ENCODE assay signal across 12 mouse cellular contexts in genomic region chr7:133171403-133172032, GRCm38 (mm10). TPM values are rescaled to one million over a fixed set of nuclear protein-coding genes. Genes with fewer than 3 reads are reported as not detected.
A peak's percentile ranks its signal among the peaks of the same experiment; 100 is the strongest.
DNase-seq lines count a peak whose midpoint lies in the region; ATAC-seq and TF ChIP-seq lines count a peak whose summit lies in the region.
"Had no signal": no experiment of that assay in that cellular context is flagged by ENCODE, and none has a peak within 500 bp of the region (broad histone marks: within the 10 kb centered on the region; RNA-seq: fewer than 3 reads in every experiment).

No protein-coding gene starts in this region.

- H3K9ac ChIP-seq in intestine, embryonic 16.5 days (ENCODE audit: low read depth, low read length), result no peak overlapping the region
- no peak overlapping the region for H3K9ac ChIP-seq in intestine, embryonic 15.5 days
- H3K9ac ChIP-seq in stomach, embryonic 15.5 days, result no peak overlapping the region
- no peak overlapping the region for H3K9ac ChIP-seq in stomach, postnatal 0 days (ENCODE audit: low read length)
- no peak overlapping the region for H3K9ac ChIP-seq in heart, postnatal 0 days (replicated peaks; ENCODE audit: low read depth, low read length)
- H3K9ac ChIP-seq: hindbrain, embryonic 15.5 days had no signal

- no peaks in the 10 kb centered on the region for H3K36me3 ChIP-seq in intestine, embryonic 16.5 days (ENCODE audit: control insufficient read depth, insufficient read depth, low read length)
- no peaks in the 10 kb centered on the region for H3K36me3 ChIP-seq in intestine, embryonic 15.5 days
- no peaks in the 10 kb centered on the region for H3K36me3 ChIP-seq in stomach, embryonic 15.5 days
- no peaks in the 10 kb centered on the region for H3K36me3 ChIP-seq in stomach, postnatal 0 days (ENCODE audit: control insufficient read depth, insufficient read depth, low read length)
- no peaks in the 10 kb centered on the region for H3K36me3 ChIP-seq in heart, postnatal 0 days (replicated peaks; ENCODE audit: control insufficient read depth, insufficient read depth, low read length)
- H3K36me3 ChIP-seq: hindbrain, embryonic 15.5 days had no signal

- H3K27ac ChIP-seq in intestine, embryonic 16.5 days (ENCODE audit: low read length), result 0 out of 2 replicates have a peak overlapping the region, but pooled peaks have one; percentile 5
- H3K27ac ChIP-seq in intestine, embryonic 15.5 days, result no peak overlapping the region
- H3K27ac ChIP-seq in stomach, embryonic 15.5 days, result no peak overlapping the region
- H3K27ac ChIP-seq in stomach, postnatal 0 days (replicated peaks), result no peak overlapping the region
- no peak overlapping the region for H3K27ac ChIP-seq in heart, postnatal 0 days (ENCODE audit: low read depth)
- H3K27ac ChIP-seq: hindbrain, embryonic 15.5 days; macrophage had no signal

- no peaks in the 10 kb centered on the region for H3K4me1 ChIP-seq in intestine, embryonic 16.5 days (ENCODE audit: control insufficient read depth, insufficient read depth, low read length)
- H3K4me1 ChIP-seq in intestine, embryonic 15.5 days (replicated peaks), result 0 out of 2 replicates have a peak, but pooled peaks cover 2% of the 10 kb centered on the region
- H3K4me1 ChIP-seq in stomach, embryonic 15.5 days, result 0 out of 2 replicates have a peak, but pooled peaks cover 1% of the 10 kb centered on the region
- H3K4me1 ChIP-seq in stomach, postnatal 0 days (replicated peaks; ENCODE audit: control insufficient read depth, insufficient read depth), result 0 out of 2 replicates have a peak, but pooled peaks cover 2% of the 10 kb centered on the region
- peaks cover 4% of the 10 kb centered on the region for H3K4me1 ChIP-seq in heart, postnatal 0 days (ENCODE audit: control insufficient read depth, insufficient read depth)

- no peaks in the 10 kb centered on the region for H3K9me3 ChIP-seq in intestine, embryonic 16.5 days (ENCODE audit: control insufficient read depth, low read length)
- H3K9me3 ChIP-seq in intestine, embryonic 15.5 days, result no peaks in the 10 kb centered on the region
- no peaks in the 10 kb centered on the region for H3K9me3 ChIP-seq in stomach, embryonic 15.5 days
- no peaks in the 10 kb centered on the region for H3K9me3 ChIP-seq in stomach, postnatal 0 days (ENCODE audit: control insufficient read depth, low read length)
- no peaks in the 10 kb centered on the region for H3K9me3 ChIP-seq in heart, postnatal 0 days (replicated peaks; ENCODE audit: control insufficient read depth, low read length)
- H3K9me3 ChIP-seq: hindbrain, embryonic 15.5 days had no signal

- H3K4me3 ChIP-seq in intestine, embryonic 16.5 days (ENCODE audit: low read length), result no peak overlapping the region
- H3K4me3 ChIP-seq in intestine, embryonic 15.5 days (replicated peaks), result no peak overlapping the region
- no peak overlapping the region for H3K4me3 ChIP-seq in stomach, embryonic 15.5 days (replicated peaks)
- no peak overlapping the region for H3K4me3 ChIP-seq in stomach, postnatal 0 days (ENCODE audit: low read depth, low read length)
- H3K4me3 ChIP-seq in heart, postnatal 0 days (ENCODE audit: low read depth, low read length), result no peak overlapping the region
- H3K4me3 ChIP-seq: hindbrain, embryonic 15.5 days had no signal

- DNase-seq in stomach, postnatal 0 days (ENCODE audit: low spot score), result no peak
- peak; percentile 39 for DNase-seq in heart, postnatal 0 days (ENCODE audit: low spot score)
- peak; percentile 46 for DNase-seq in testis, postnatal 14 days (ENCODE audit: low spot score)
- DNase-seq in yolk sac, embryonic 10.5 days (ENCODE audit: low spot score), result no peak
- DNase-seq: liver; spleen, adult 18-20 months had no signal

- 73% methylated on average over 4 of the region's 4 CpGs for WGBS in intestine, embryonic 16.5 days
- 81% methylated on average over 4 of the region's 4 CpGs for WGBS in intestine, embryonic 15.5 days
- WGBS in stomach, embryonic 15.5 days, result 70% methylated on average over 4 of the region's 4 CpGs
- WGBS in stomach, postnatal 0 days, result 69% methylated on average over 4 of the region's 4 CpGs
- 50% methylated on average over 4 of the region's 4 CpGs for WGBS in heart, postnatal 0 days

- ATAC-seq in intestine, embryonic 16.5 days, result no peak
- ATAC-seq in intestine, embryonic 15.5 days, result no peak
- peak; percentile 29; the same call in 1 of the 2 replicates for ATAC-seq in stomach, embryonic 15.5 days (ENCODE audit: insufficient read depth, low FRiP score, low read depth)
- ATAC-seq in stomach, postnatal 0 days (ENCODE audit: low FRiP score, low TSS enrichment), result no peak
- peak; percentile 64 for ATAC-seq in heart, postnatal 0 days (ENCODE audit: insufficient read depth, low read depth)

- H3K27me3 ChIP-seq in intestine, embryonic 16.5 days (replicated peaks; ENCODE audit: control insufficient read depth, insufficient read depth, low read length), result no peaks in the 10 kb centered on the region
- no peaks in the 10 kb centered on the region for H3K27me3 ChIP-seq in intestine, embryonic 15.5 days (replicated peaks)
- no peaks in the 10 kb centered on the region for H3K27me3 ChIP-seq in stomach, embryonic 15.5 days (replicated peaks)
- no peaks in the 10 kb centered on the region for H3K27me3 ChIP-seq in stomach, postnatal 0 days (ENCODE audit: control insufficient read depth, insufficient read depth, low read length)
- H3K27me3 ChIP-seq in heart, postnatal 0 days (ENCODE audit: control insufficient read depth, insufficient read depth, low read length), result no peaks in the 10 kb centered on the region
- H3K27me3 ChIP-seq: hindbrain, embryonic 15.5 days had no signal

- TF ChIP-seq EP300 in stomach, postnatal 0 days (optimal IDR thresholded peaks at IDR 0.05), result no peak
- no peak for TF ChIP-seq EP300 in heart, postnatal 0 days (IDR thresholded peaks at IDR 0.05; ENCODE audit: low read depth)

- H3K4me2 ChIP-seq in intestine, embryonic 16.5 days (ENCODE audit: low read depth, low read length), result no peak overlapping the region
- H3K4me2 ChIP-seq in intestine, embryonic 15.5 days (replicated peaks), result no peak overlapping the region
- no peak overlapping the region for H3K4me2 ChIP-seq in stomach, embryonic 15.5 days
- no peak overlapping the region for H3K4me2 ChIP-seq in stomach, postnatal 0 days (replicated peaks; ENCODE audit: low read depth)
- no peak overlapping the region for H3K4me2 ChIP-seq in heart, postnatal 0 days (ENCODE audit: low read depth, low read length)
- H3K4me2 ChIP-seq: hindbrain, embryonic 15.5 days had no signal

- TF ChIP-seq CTCF in stomach, postnatal 0 days (IDR thresholded peaks at IDR 0.05; ENCODE audit: low read depth), result no peak
- no peak for TF ChIP-seq CTCF in heart, postnatal 0 days (IDR thresholded peaks at IDR 0.05; ENCODE audit: low read depth)

RNA-seq across cellular contexts. Expression of gene Ctbp2, which starts 47.4 kb away (rescaled TPM):
- 78.3 and 80.2 TPM in 2 replicates for polyA plus RNA-seq in intestine, embryonic 16.5 days (2015; fragmentation: Nextera tagmentation; extraction: Ambion mirVana)
- polyA plus RNA-seq in intestine, embryonic 15.5 days (2015; fragmentation: Nextera tagmentation; extraction: Ambion mirVana), result 85.3 and 85.5 TPM in 2 replicates
- polyA plus RNA-seq in stomach, embryonic 15.5 days (2015; fragmentation: Nextera tagmentation; extraction: Ambion mirVana), result 87.8 and 91.4 TPM in 2 replicates
- 48.6 and 55.6 TPM in 2 replicates for polyA plus RNA-seq in stomach, postnatal 0 days (2015; fragmentation: Nextera tagmentation; extraction: Ambion mirVana)
- 66.6 and 71.3 TPM in 2 replicates for total RNA-seq in heart, postnatal 0 days (2014; rRNA removed; ENCODE audit: low replicate concordance)
- 27.0 and 27.9 TPM in 2 replicates for polyA plus RNA-seq in heart, postnatal 0 days (2015; fragmentation: Nextera tagmentation; extraction: Ambion mirVana)

RNA-seq across cellular contexts. Expression of gene Fgfr2, which starts 48.4 kb away (rescaled TPM):
- 47.3 and 47.6 TPM in 2 replicates for polyA plus RNA-seq in intestine, embryonic 16.5 days (2015; fragmentation: Nextera tagmentation; extraction: Ambion mirVana)
- 61.9 and 67.0 TPM in 2 replicates for polyA plus RNA-seq in intestine, embryonic 15.5 days (2015; fragmentation: Nextera tagmentation; extraction: Ambion mirVana)
- 96.7 and 104 TPM in 2 replicates for polyA plus RNA-seq in stomach, embryonic 15.5 days (2015; fragmentation: Nextera tagmentation; extraction: Ambion mirVana)
- polyA plus RNA-seq in stomach, postnatal 0 days (2015; fragmentation: Nextera tagmentation; extraction: Ambion mirVana), result 60.8 and 67.1 TPM in 2 replicates
- 10.0 and 11.5 TPM in 2 replicates for total RNA-seq in heart, postnatal 0 days (2014; rRNA removed; ENCODE audit: low replicate concordance)
- 3.8 TPM in 2 replicates for polyA plus RNA-seq in heart, postnatal 0 days (2015; fragmentation: Nextera tagmentation; extraction: Ambion mirVana)
- total RNA-seq: neutrophil, adult 5-6 weeks had no signal
- polyA plus RNA-seq: macrophage had no signal

Comparison
In these comparisons a context has a peak if more than half of its experiments do, and no peak if none do; other contexts are left out.
1. ATAC-seq: peak in stomach, embryonic 15.5 days (single experiment) and heart, postnatal 0 days (single experiment); none in intestine, embryonic 16.5 days (single experiment), intestine, embryonic 15.5 days (single experiment) and stomach, postnatal 0 days (single experiment).
2. DNase-seq: peak in heart, postnatal 0 days (single experiment) and testis, postnatal 14 days (single experiment); none in stomach, postnatal 0 days (single experiment) and yolk sac, embryonic 10.5 days (single experiment).